Comparison of ENCODE assay signal across 8 mouse cellular contexts in the genomic region with DNA sequence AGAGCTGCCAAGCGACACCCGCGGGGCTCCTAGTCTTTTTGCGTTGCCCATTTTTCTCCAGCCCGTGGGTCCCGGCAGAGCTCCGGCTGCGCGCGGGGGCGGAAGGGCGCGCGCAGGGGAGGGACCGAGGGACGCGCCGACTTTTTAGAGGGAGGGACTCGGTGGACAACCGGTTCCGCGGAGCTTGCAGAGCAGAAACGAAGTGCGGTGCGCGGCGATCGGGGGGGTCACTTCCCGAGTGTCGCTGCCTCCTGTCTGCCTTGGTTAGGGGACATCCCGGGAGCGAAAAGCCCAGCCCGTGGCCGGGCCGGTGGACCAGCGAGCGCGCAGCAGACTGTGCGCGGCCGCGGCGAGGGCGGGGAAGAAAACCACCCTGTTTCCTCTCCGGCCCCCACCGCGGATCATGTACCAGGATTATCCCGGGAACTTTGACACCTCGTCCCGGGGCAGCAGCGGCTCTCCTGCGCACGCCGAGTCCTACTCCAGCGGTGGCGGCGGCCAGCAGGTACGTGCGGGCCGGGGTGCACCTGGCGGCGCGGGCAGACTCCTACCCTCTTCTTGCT. TPM values are rescaled to one million over a fixed set of nuclear protein-coding genes. Genes with fewer than 3 reads are reported as not detected.
DNase-seq lines count a peak whose midpoint lies in the region; ATAC-seq lines count a peak whose summit lies in the region.

No protein-coding gene starts in this region.

- H3K27ac ChIP-seq in limb, embryonic 10.5 days = peak overlapping the region; percentile 90
- 0 out of 2 replicates have a peak overlapping the region, but pooled peaks have one; percentile 6 for H3K27ac ChIP-seq in midbrain, embryonic 12.5 days (replicated peaks)

- no peaks in the 10 kb centered on the region for H3K9me3 ChIP-seq in limb, embryonic 10.5 days (replicated peaks)
- no peaks in the 10 kb centered on the region for H3K9me3 ChIP-seq in midbrain, embryonic 12.5 days

- under 1% methylated on average over 59 of the region's 63 CpGs for WGBS in limb, embryonic 10.5 days
- under 1% methylated on average over 60 of the region's 63 CpGs for WGBS in midbrain, embryonic 12.5 days

- H3K9ac ChIP-seq in midbrain, embryonic 12.5 days (replicated peaks) = peak overlapping the region; percentile 55; the same call in 1 of the 2 replicates

- peak; percentile 56 for DNase-seq in cerebellum, adult 11 months
- peak; percentile 69 to 70 for DNase-seq in cerebellum, postnatal 10 days
- DNase-seq in gastrocnemius, postnatal 14 days = peak; percentile 81
- peak; percentile 79 for DNase-seq in induced T-regulatory cell, adult 2 months (ENCODE audit: low read depth)
- DNase-seq in limb, embryonic 10.5 days (ENCODE audit: low spot score) = peak; percentile 67
- peak; percentile 18 to 21 for DNase-seq in spleen, postnatal 14 days (ENCODE audit: low spot score in 2 of 2)

- H3K4me2 ChIP-seq in midbrain, embryonic 12.5 days (replicated peaks) = peak overlapping the region; percentile 93

- intact Hi-C loops in gastrocnemius, postnatal 14 days (cut with DNase I; ENCODE audit: low total_unique reads) = no loop called here

- peaks cover 60% of the 10 kb centered on the region for H3K4me1 ChIP-seq in limb, embryonic 10.5 days
- H3K4me1 ChIP-seq in midbrain, embryonic 12.5 days = peaks cover 32% of the 10 kb centered on the region

- peak overlapping the region; percentile 69 for H3K4me3 ChIP-seq in limb, embryonic 10.5 days
- peak overlapping the region; percentile 58 for H3K4me3 ChIP-seq in midbrain, embryonic 12.5 days

- H3K27me3 ChIP-seq in limb, embryonic 10.5 days (ENCODE audit: low read depth, poor library complexity, severe bottlenecking) = peaks cover 56% of the 10 kb centered on the region
- peaks cover 83% of the 10 kb centered on the region for H3K27me3 ChIP-seq in midbrain, embryonic 12.5 days

- no peak for ATAC-seq in cerebellum, adult (ENCODE audit: insufficient number of reproducible peaks, low FRiP score, low TSS enrichment)
- ATAC-seq in midbrain, embryonic 12.5 days (ENCODE audit: low FRiP score, low read depth) = no peak

- no peaks in the 10 kb centered on the region for H3K36me3 ChIP-seq in limb, embryonic 10.5 days
- H3K36me3 ChIP-seq in midbrain, embryonic 12.5 days = no peaks in the 10 kb centered on the region

RNA-seq across cellular contexts. Expression of a gene that starts 0.8 kb away (rescaled TPM):
- total RNA-seq in gastrocnemius, postnatal 14 days (2021) = 10 to 100 TPM; 24.1 to 24.9 TPM
- polyA plus RNA-seq in limb, embryonic 10.5 days (2016; fragmentation: Nextera tagmentation; extraction: Ambion mirVana) = 0.48 and 0.63 TPM in 2 replicates
- polyA plus RNA-seq in midbrain, embryonic 12.5 days (2016; fragmentation: Nextera tagmentation; extraction: Ambion mirVana) = 0.81 and 0.96 TPM in 2 replicates

Comparison
In these comparisons a context has a peak if more than half of its experiments do, and no peak if none do; other contexts are left out.
1. DNase-seq: peak in every context shown above with its lines; median percentile 81 in gastrocnemius, postnatal 14 days; 79 in induced T-regulatory cell, adult 2 months; 70 in cerebellum, postnatal 10 days; 67 in limb, embryonic 10.5 days; 56 in cerebellum, adult 11 months; 20 in spleen, postnatal 14 days.